Mouse (Mus musculus) frontal cortex, adult 2 months (tissue): ENCODE data around the gene Mrpl43. TPM values are rescaled to one million over a fixed set of nuclear protein-coding genes. Genes with fewer than 3 reads are reported as not detected.
A peak's percentile ranks its signal among the peaks of the same experiment; 100 is the strongest.

Experiments used
- DNase-seq, 2 experiments: peaks; one replicate each; pipeline ENCODE4 v3.0.0; 2022; ENCODE audit warnings: low spot score in 1 of 2; ENCODE audit errors: extremely low spot score in 1 of 2
- polyA plus RNA-seq: library from polyadenylated mRNA; depleted of rRNA; stranded (reverse); fragments of >200 nt; gene quantifications from 2 replicates; pipeline ENCODE4 v1.2.3, GENCODE M21; 2012

Gene Mrpl43
- polyA plus RNA-seq, 1 experiment: 80.2 TPM

DNA sequence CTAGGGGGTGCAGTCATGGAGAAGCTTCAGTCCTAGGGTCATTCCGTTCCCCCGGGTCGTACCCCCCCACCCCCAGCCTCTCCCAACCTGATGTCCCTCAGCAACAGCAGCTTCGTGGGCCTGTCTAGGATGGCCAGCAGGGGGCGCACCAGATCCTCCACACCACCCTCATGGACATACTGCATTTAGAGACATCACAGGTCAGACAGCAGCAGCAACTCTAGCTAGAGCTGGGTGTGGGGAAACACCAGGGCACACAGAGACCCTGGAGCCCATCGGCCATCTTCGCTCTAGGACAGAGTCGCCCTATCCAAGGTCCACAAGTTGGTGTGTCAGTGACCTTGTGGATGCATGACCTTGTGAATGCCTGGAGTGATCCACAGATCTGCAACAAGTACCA, 23.9 kb upstream of the Mrpl43 start:
- peak in 1 of 2 experiments; percentile 71 for DNase-seq

DNA sequence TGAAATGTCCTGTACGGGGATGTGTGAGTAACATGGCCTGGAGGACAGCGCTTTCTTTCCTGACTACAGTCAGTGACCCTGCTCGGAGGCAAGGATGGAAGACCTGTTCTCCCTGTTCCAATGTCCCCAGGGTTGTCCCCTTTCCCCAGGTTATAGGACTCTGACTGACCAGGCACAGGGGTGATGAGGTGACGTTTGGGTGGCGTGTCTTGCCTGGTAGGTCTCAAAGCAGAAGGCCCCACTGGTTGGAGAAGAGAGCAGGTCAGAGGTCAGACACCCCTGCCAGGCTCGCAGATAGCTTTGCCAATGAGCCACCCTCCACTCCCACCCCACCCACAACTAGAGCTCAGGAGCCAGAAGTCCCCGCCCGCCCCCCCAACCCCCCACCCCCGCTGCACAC, 23.3 kb upstream of the Mrpl43 start:
- DNase-seq: no peak

DNA sequence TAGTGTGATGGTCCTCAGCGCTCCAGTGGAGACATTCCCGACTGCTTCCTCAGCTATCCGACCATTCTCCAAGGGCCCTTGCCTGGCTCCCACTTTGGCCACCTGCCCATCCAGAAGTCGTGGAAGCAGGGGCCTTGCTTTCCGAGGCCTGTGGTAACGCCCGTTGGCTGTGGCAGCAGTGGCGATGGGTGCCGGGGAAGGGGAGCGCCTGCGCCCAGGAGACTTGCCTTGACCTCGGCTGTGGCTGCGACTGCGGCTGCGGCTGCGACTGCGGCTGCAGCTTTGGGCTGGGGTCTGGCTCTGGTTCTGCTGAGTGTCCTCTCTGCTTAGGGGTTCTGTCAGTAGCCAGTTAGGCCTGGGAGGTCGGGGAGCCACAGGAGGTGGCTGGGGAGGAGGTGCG, 22.5 kb upstream of the Mrpl43 start:
- DNase-seq: no peak

DNA sequence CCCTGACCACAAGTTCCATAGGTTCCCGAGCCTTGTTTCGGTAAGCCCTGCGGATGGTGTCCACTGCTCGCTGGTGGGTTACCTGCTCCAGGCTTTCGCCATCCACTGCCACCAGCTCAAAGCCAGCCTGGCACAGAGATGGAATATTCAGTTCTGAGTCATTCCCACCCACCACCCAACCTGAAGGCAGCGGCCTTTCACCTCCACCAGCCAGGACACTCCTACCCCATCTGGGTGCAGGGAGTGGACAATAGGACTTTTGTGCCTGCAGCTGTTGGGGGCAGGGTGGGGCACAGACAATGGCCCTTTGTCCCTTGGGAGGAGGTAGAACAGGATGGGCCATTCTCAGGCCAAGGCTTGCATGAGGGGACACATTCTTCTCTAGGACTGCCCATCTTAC, 21.6 kb upstream of the Mrpl43 start:
- DNase-seq: no peak

DNA sequence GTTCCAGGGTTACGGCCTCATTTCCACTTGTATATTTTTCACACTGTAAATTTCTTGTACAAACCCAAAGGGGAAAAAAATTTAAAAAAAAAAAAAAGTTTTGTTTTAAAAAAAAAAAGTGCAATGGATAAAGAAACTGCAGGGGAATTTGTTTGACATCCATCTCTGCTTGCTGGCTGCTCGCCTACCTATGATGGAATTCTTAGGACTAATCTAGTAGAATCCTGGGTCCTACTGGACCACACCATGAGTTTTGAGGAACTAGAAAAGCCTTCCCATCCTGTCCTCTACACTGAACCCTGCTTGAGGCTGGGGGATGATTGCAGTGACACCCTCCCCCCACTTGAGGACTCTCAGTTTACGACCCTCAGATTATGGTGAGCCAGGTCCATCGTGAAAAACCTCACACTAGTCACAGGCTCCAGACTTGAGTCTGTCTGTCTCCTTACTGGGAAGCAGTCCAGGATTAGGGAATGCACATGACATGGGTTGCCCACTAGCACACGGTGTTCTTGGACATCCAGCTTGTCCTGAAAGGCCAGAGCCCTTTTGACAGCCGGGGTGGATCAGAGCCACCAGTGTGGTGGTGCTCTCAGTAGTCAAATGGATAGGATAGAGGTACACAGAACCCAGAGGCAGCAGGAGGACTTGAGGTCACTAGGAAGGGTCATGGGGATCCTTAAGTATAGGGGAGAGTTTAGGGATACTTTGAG, 20.9 kb upstream of the Mrpl43 start:
- no peak for DNase-seq

DNA sequence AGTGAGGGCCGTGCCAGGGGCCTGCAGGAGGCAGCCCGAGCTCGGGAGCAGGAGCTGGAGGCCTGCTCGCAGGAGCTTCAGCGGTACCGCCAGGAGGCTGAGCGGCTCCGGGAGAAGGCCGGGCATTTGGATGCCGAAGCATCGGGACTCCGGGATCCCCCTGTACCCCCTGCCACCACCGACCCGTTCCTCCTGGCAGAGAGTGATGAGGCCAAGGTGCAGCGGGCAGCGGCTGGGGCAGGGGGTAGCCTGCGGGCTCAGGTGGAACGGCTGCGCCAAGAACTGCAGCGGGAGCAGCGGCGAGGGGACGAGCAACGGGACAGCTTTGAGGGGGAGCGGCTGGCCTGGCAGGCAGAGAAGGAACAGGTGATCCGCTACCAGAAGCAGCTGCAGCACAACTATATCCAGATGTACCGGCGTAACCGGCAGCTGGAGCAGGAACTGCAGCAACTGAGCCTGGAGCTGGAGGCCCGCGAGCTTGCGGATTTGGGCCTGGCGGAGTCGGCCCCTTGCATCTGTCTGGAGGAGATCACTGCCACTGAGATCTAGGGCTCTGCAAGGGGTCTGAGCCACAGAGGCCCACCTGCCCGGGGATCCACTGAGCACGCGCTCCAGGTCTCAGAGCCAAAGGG, 19.8 kb upstream of the Mrpl43 start:
- DNase-seq: no peak

DNA sequence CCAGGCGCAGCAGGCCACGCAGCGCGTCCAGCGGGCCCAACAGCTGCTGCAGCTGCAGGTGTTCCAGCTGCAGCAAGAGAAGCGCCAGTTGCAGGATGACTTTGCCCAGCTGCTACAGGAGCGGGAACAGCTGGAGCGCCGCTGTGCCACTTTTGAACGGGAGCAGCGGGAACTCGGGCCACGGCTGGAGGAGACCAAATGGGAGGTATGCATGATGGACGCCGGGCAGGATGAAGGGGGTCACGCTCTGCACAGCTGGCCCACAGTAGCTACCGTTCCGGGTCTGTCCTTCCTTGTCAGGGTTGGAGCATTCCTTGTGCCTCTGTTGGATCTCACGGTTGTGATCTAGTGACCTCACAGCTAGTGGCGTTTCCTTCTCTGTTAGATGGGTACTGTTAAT, 18.5 kb upstream of the Mrpl43 start:
- no peak for DNase-seq

DNA sequence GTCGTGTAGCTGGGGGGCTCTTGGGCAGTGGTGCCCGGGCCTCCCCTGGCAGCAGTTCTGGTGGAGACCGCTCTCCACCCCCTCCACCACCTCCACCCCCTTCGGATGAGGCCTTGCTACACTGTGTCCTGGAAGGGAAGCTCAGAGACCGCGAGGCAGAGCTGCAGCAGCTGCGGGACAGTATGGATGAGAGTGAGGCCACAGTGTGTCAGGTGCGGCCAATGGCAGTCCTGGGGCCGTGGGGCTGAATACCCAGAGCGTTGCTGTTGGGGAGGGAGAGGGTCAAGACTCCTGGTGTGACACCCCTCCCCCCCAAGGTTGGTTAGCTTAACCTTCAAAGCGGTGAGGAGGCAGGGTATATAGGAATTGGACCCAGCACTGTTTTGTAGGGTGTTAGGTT, 17.8 kb upstream of the Mrpl43 start:
- DNase-seq: no peak

- no peak for DNase-seq
Observed at GRCm38 (mm10) chr19:45021362-45021761, 15.1 kb upstream of the Mrpl43 start.

DNA sequence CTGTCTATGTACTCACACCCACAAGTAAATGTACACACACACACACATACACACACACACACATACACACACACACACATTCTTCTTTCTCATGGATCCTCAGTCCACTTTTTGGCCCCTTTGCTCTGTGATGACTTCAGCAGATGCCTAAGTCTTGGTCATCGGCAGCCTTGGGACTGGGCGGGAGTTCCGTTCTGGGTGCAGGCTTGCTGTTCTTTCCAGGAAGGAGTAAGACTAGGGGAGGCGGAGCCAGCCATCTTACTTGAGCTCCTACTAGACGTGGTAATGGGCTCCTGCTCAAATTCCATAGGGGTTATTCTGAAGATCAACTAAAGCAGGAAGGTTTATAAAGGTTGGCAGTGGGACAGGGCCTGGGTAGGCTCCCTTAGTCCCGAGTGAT, 14.1 kb upstream of the Mrpl43 start:
- DNase-seq: no peak

DNA sequence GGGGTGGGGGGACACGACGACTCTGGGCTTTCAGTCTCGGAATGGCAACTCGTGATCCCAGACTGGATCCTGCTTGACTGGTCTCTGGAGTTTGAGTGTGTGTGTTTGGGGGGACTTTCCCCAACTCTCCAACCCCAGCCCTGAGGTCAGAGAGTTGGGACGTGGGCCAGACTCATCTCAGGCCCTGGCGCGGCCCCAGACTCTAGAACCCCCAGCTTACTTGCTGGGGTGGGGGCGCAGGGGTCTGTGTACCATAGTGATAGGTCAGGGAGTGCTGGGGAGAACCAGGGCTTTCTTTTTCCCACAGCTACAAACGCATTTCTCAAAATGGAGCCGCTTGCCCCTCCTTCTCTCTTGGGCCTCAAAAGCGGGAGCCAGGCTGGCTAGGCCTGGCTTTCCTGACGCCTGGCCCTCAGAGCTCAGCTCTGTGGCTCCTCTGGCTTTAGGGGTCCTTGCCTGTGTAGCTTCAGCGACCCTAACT, 12.1 kb upstream of the Mrpl43 start:
- DNase-seq: no peak

- peak in 1 of 2 experiments; percentile 76 for DNase-seq
Observed at GRCm38 (mm10) chr19:45017909-45018308, 11.7 kb upstream of the Mrpl43 start.

DNA sequence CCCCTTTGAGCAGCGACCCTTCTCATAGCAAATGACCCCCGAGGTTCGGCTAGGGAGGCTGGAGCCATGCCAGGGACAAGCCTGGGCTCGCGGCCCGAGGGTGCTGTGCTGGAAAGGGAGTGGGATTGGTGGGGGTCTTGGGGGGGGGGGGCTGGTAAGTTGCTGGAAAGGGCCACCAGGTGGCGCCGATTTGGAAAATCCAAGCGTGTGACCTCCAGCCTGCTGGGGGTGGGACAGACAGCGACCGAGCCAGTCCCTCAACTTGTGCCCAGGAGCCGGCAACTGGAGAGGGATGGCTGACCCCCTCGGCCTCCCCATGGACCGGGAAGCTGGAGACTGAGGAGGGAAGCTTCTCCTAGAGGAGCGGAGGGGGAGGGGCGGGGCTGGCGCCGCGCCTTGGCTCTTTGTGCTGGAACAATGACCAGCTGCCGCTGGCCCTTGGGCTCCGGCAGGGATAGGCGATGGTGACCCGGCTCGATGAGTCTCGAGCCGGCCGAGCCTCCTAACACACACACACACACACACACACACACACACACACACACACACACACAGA, 11.1 kb upstream of the Mrpl43 start:
- DNase-seq: peak in 1 of 2 experiments; percentile 70

GRCm38 (mm10) chr19:45016341-45017215, 10.3 kb upstream of the Mrpl43 start:
- DNase-seq: peak; percentile 67 to 77

GRCm38 (mm10) chr19:45015518-45016281, 9.5 kb upstream of the Mrpl43 start:
- no peak for DNase-seq

- DNase-seq: no peak
Observed at GRCm38 (mm10) chr19:45014981-45015402, 8.8 kb upstream of the Mrpl43 start.

GRCm38 (mm10) chr19:45014335-45014971, 8.2 kb upstream of the Mrpl43 start, which contains the start of gene Lzts2:
TSS of gene Lzts2 (plus strand) at chr19:45014414.
- no peak for DNase-seq

- DNase-seq: peak in 1 of 2 experiments; percentile 51
Observed at GRCm38 (mm10) chr19:45013581-45014225, 7.5 kb upstream of the Mrpl43 start.

DNA sequence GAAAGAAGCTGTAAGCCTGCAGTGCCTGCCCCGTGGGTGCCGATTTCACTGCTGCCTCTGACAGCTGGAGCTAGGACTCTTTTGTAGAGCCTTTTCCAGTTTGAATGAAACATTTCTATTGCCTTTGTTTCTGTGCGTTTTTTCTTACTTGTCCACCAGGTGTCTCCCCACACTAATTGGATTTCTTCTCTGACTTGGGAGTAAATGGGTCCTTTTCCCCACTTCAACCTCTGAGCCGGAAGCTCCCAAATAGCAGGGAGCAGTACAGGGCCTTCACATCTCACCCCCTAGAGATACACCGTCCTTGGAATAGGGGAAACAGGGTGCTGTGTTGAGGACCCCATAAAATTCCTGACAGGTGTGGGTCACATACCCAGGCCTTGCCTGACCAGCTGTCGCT, 6.4 kb upstream of the Mrpl43 start:
- DNase-seq: peak in 1 of 2 experiments; percentile 58
